Mouse (Mus musculus): ENCODE results near the gene Gm20747.
"Not testable (repeated sequence)": the region's sequence is repeated elsewhere in the genome, so short reads cannot be mapped to it uniquely, and the experiment has no call there.

The Gm20747 gene

DNA sequence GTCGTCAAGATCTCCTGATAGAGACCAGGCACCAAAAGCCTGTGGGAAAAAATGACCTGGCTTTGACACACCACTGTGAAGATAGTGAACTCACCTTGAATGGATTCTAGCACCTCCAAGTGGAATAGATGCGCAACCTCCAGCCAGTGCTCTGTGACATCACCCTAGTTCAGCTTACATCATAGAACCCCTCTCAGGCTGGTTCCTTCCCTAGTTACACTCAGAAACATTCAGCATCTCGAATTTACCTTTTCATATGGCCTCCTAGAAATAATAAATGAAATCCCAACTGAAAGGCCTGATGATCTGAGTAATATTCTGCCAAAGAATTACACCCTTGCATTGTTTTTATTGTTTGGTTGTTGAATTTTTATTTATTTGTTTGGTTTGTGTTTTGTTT, at the start of gene Gm20747:
Gene Gm20747 (minus strand): TSS at position 101 of the 400 bp plus-strand sequence.
- in situ Hi-C loops (cut with MboI; ENCODE audit: low pct_unique_long_range_greater_than_20kb in 1 of 2, low sequenced_read_pairs in 2 of 2, unreplicated experiment in 1 of 2): not testable (repeated sequence)

All from mouse embryonic stem cell (cell line).